Mouse (Mus musculus) neutrophil, adult 83 days (primary cell): Measurements from ENCODE around the gene Cdip1. TPM values are rescaled to one million over a fixed set of nuclear protein-coding genes. Genes with fewer than 3 reads are reported as not detected.

Source experiments
- total RNA-seq, 2 experiments: library from RNA; stranded (reverse); gene quantifications; one replicate each; pipeline ENCODE4 v1.2.4; 2023

The Cdip1 gene
- total RNA-seq: 10 to 100 TPM; 12.9 to 14.2 TPM

GRCm38 (mm10) chr16:4789810-4790559, at the start of gene Cdip1:
TSS of gene Cdip1 (minus strand) at chr16:4790292.

GRCm38 (mm10) chr16:4835191-4835590, 45.1 kb upstream of the Cdip1 start, which contains the start of gene 4930562C15Rik:
TSS of gene 4930562C15Rik (plus strand) at chr16:4835416.

GRCm38 (mm10) chr16:4725780-4726527, 64.1 kb downstream of the Cdip1 start, which contains the start of gene Hmox2:
TSS of gene Hmox2 (plus strand) at chr16:4726361.

GRCm38 (mm10) chr16:4718753-4719518, 71.2 kb downstream of the Cdip1 start, which contains the start of gene Nmral1:
TSS of gene Nmral1 (minus strand) at chr16:4719356.

Other genes starting within 250 kb of the Cdip1 start
- gene Srl, start 248.5 kb downstream of the Cdip1 start, total RNA-seq: 1 to 10 TPM; 1.2 to 3.2 TPM
- gene Tfap4, start 230.4 kb downstream of the Cdip1 start, total RNA-seq: 10 to 100 TPM in 1 of 2 experiments, 1 to 10 TPM in 1; 8.1 to 10.4 TPM
- gene Glis2, start 195.6 kb downstream of the Cdip1 start, total RNA-seq: under 1 TPM; 0.62 to 0.79 TPM
- gene Pam16, start 165.3 kb downstream of the Cdip1 start, total RNA-seq: 10 to 100 TPM; 38.5 to 42.4 TPM
- under 1 TPM; 0.42 TPM for gene Vasn, start 150.4 kb downstream of the Cdip1 start, total RNA-seq
- 10 to 100 TPM; 12.2 to 14.4 TPM for gene Dnaja3, start 150.3 kb downstream of the Cdip1 start, total RNA-seq
- gene Coro7, start 110.5 kb downstream of the Cdip1 start, total RNA-seq: 100 to 1,000 TPM; 211 to 233 TPM
- 10 to 100 TPM; 20.7 to 28.1 TPM for gene Nmral1, start 70.9 kb downstream of the Cdip1 start, total RNA-seq
- 10 to 100 TPM; 49.4 to 52.9 TPM for gene Hmox2, start 63.9 kb downstream of the Cdip1 start, total RNA-seq
- not detected for gene 4930562C15Rik, start 45.1 kb upstream of the Cdip1 start, total RNA-seq
- gene Ubald1, start 90.0 kb upstream of the Cdip1 start, total RNA-seq: 10 to 100 TPM; 47.8 to 49.8 TPM
- gene Mgrn1, start 96.0 kb upstream of the Cdip1 start, total RNA-seq: 10 to 100 TPM; 55.9 to 58.3 TPM
- 10 to 100 TPM; 27.4 to 28.9 TPM for gene Nudt16l1, start 148.5 kb upstream of the Cdip1 start, total RNA-seq
- gene Anks3, start 173.9 kb upstream of the Cdip1 start, total RNA-seq: 10 to 100 TPM; 37.1 to 42.3 TPM
- not detected for gene Sept12, start 207.6 kb upstream of the Cdip1 start, total RNA-seq
- gene Smim22, start 217.0 kb upstream of the Cdip1 start, total RNA-seq: not detected
- 100 to 1,000 TPM; 243 to 295 TPM for gene Rogdi, start 223.3 kb upstream of the Cdip1 start, total RNA-seq